Mouse (Mus musculus) myocyte (in vitro differentiated cells): ENCODE measurements around the gene Mars2. TPM values are rescaled to one million over a fixed set of nuclear protein-coding genes. Genes with fewer than 3 reads are reported as not detected.

Experiments used
- H3K27me3 ChIP-seq: one replicate; pipeline ENCODE4 v1.6.1; 2011; ENCODE audit not compliant: control insufficient read depth, insufficient read depth, insufficient read length
- H3K36me3 ChIP-seq: one replicate; pipeline ENCODE4 v1.6.1; 2011; ENCODE audit not compliant: control insufficient read depth, insufficient read depth
- H3K4me2 ChIP-seq: one replicate; pipeline ENCODE4 v1.6.1; 2011; ENCODE audit warnings: low read depth, control low read depth
- H3K4me3 ChIP-seq: one replicate; pipeline ENCODE4 v1.5.1; 2011; ENCODE audit warnings: mild to moderate bottlenecking, control low read depth, moderate library complexity
- H3K79me2 ChIP-seq: one replicate; pipeline ENCODE4 v1.6.1; 2011; ENCODE audit not compliant: control insufficient read depth, insufficient read depth
- H3ac ChIP-seq: one replicate; pipeline ENCODE4 v1.6.1; 2011; ENCODE audit not compliant: control insufficient read depth, insufficient read length
- CEBPB ChIP-seq: IDR thresholded peaks from 2 replicates; pipeline ENCODE4 v1.6.1; 2011; ENCODE audit warnings: mild to moderate bottlenecking, moderate library complexity; ENCODE audit not compliant: poor library complexity, insufficient read depth, severe bottlenecking
- E2F4 ChIP-seq: IDR thresholded peaks from one replicate; pipeline ENCODE4 v1.6.1; 2011; ENCODE audit warnings: mild to moderate bottlenecking, control low read depth, moderate library complexity; ENCODE audit not compliant: insufficient read depth
- MAX ChIP-seq: IDR thresholded peaks from one replicate; pipeline ENCODE4 v1.6.1; 2011; ENCODE audit warnings: low read depth, mild to moderate bottlenecking, control low read depth
- MYOD1 ChIP-seq, 3 experiments: IDR thresholded peaks; one replicate each; pipeline ENCODE4 v1.6.1; 2011; ENCODE audit warnings: control low read depth in 2 of 3, low read depth in 2 of 3, mild to moderate bottlenecking in 2 of 3, moderate library complexity in 1 of 3; ENCODE audit not compliant: insufficient read length in 2 of 3, control insufficient read depth in 1 of 3
- MYOG ChIP-seq, 3 experiments: IDR thresholded peaks; one replicate each; pipeline ENCODE4 v1.6.1; 2011; ENCODE audit warnings: control low read depth in 2 of 3, low read depth in 2 of 3, mild to moderate bottlenecking in 2 of 3; ENCODE audit not compliant: insufficient read length in 2 of 3, control insufficient read depth in 1 of 3, insufficient read depth in 1 of 3
- POLR2A ChIP-seq: IDR thresholded peaks from one replicate; pipeline ENCODE4 v1.6.1; 2011; ENCODE audit warnings: low read depth, mild to moderate bottlenecking, control low read depth, moderate library complexity; ENCODE audit not compliant: insufficient read length
- POLR2AphosphoS2 ChIP-seq: IDR thresholded peaks from one replicate; pipeline ENCODE4 v1.6.1; 2011; ENCODE audit warnings: low read depth, control low read depth; ENCODE audit not compliant: insufficient read length
- REST ChIP-seq: IDR thresholded peaks from one replicate; pipeline ENCODE4 v1.6.1; 2011; ENCODE audit warnings: mild to moderate bottlenecking, control low read depth, moderate library complexity; ENCODE audit not compliant: insufficient read depth, insufficient read length
- SRF ChIP-seq: IDR thresholded peaks from one replicate; pipeline ENCODE4 v1.6.1; 2011; ENCODE audit warnings: low read depth; ENCODE audit not compliant: control insufficient read depth, insufficient read length
- TCF12 ChIP-seq: IDR thresholded peaks from one replicate; pipeline ENCODE4 v1.6.1; 2011; ENCODE audit warnings: mild to moderate bottlenecking, control low read depth; ENCODE audit not compliant: poor library complexity, insufficient read depth, severe bottlenecking
- TCF3 ChIP-seq: IDR thresholded peaks from one replicate; pipeline ENCODE4 v1.6.1; 2011; ENCODE audit warnings: low read depth, control low read depth; ENCODE audit not compliant: insufficient read length
- USF1 ChIP-seq: IDR thresholded peaks from one replicate; pipeline ENCODE4 v1.6.1; 2011; ENCODE audit warnings: low read depth, mild to moderate bottlenecking, control low read depth, moderate library complexity
- polyA plus RNA-seq: library from polyadenylated mRNA; unstranded; fragments of >200 nt; fragmentation: generic; extraction: Trizol; gene quantifications from one replicate; pipeline ENCODE4 v1.2.1, GENCODE M21; 2012; ENCODE audit warnings: missing spikeins

Mars2 gene
- polyA plus RNA-seq: 2.2 TPM

DNA sequence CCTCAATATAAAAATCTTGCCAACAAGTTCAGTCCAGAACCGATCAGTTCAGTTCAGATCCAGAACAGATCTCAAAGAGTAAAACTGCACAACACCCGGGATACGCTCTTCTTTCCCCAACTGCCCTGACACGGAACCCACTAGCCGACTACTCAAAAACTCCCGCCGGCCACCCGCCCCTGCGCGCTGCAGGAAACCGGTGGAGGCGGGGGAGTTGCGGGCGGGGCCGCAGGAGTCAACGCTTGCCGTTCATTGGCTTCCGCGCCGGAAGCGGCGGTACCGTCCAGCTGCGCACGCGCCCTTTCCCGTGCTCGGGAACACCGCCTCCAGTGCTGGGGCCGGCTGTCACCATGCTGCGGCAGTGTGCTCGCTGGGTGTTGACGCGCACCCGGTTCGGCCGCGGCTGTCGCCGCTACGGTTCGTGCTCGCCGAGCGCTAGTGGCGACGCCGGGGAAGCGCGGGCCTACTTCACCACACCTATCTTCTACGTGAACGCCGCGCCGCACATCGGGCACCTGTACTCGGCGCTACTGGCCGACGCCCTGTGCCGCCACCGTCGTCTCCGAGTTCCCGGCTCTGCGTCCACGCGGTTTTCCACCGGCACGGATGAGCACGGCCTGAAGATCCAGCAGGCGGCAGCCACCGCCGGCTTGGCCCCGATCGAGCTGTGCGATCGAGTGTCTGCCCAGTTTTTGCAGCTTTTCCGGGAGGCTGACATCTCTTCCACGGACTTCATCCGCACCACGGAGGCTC is at the start of gene Mars2:
Gene Mars2 (plus strand): TSS at position 288 of the 753 bp plus-strand sequence.
- peak within 1 kb of the TSS; percentile 97 for H3K4me2 ChIP-seq
- H3K79me2 ChIP-seq: peaks cover 46% of the 10 kb centered on the region
- no peaks in the 10 kb centered on the region for H3K27me3 ChIP-seq
- peak within 1 kb of the TSS; percentile 95 for H3K4me3 ChIP-seq
- H3K36me3 ChIP-seq: peaks cover 5% of the 10 kb centered on the region
- TF ChIP-seq CEBPB: no peak
- TF ChIP-seq TCF3: peak; percentile 31
- peak; percentile 100 for TF ChIP-seq POLR2A
- TF ChIP-seq SRF: no peak
- no peak for TF ChIP-seq MAX
- TF ChIP-seq POLR2AphosphoS2: peak; percentile 98
- TF ChIP-seq TCF12: no peak
- peak in 2 of 3 experiments; percentile 54 to 85 for TF ChIP-seq MYOD1 (IDR thresholded peaks at IDR 0.05; ENCODE audit: control insufficient read depth in 1 of 3, insufficient read length in 2 of 3, low read depth in 2 of 3)
- peak in 2 of 3 experiments; percentile 73 to 76 for TF ChIP-seq MYOG (IDR thresholded peaks at IDR 0.05; ENCODE audit: control insufficient read depth in 1 of 3, insufficient read depth in 1 of 3, insufficient read length in 2 of 3, low read depth in 2 of 3)
- no peak for TF ChIP-seq USF1
- peak; percentile 48 for TF ChIP-seq REST
- TF ChIP-seq E2F4: peak; percentile 94
- peak within 1 kb of the TSS; percentile 38 for H3ac ChIP-seq

DNA sequence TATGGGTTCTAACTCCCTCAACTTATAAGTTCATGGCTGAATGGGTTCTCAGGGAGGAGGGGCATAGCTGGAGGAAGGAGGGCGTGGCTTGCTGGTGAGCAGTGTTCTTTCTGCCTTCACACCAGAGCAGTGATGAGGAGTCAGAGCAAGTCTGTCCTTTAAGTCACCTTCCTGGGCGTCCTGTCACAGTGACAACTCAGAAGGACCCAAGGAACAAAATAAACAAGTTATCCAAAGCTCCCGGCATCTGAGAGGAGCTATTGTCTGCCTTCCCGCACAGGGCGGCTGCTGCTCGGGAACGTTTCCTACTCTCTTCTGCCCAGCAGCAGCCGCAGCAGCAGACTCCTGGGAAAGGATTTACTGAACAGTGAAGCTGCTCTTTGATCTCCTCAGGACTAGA is 45.0 kb upstream of the Mars2 start:
- no peak overlapping the region for H3K4me3 ChIP-seq
- no peak for TF ChIP-seq USF1
- no peak for TF ChIP-seq MYOD1 (IDR thresholded peaks at IDR 0.05; ENCODE audit: control insufficient read depth in 1 of 3, insufficient read length in 2 of 3, low read depth in 2 of 3)
- no peak for TF ChIP-seq POLR2A
- TF ChIP-seq REST: no peak
- TF ChIP-seq E2F4: no peak
- no peak for TF ChIP-seq MYOG (IDR thresholded peaks at IDR 0.05; ENCODE audit: control insufficient read depth in 1 of 3, insufficient read depth in 1 of 3, insufficient read length in 2 of 3, low read depth in 2 of 3)
- TF ChIP-seq POLR2AphosphoS2: no peak
- TF ChIP-seq TCF3: no peak
- TF ChIP-seq TCF12: no peak
- no peak for TF ChIP-seq CEBPB
- no peaks in the 10 kb centered on the region for H3K27me3 ChIP-seq
- H3K79me2 ChIP-seq: no peaks in the 10 kb centered on the region
- H3ac ChIP-seq: no peak overlapping the region
- peaks cover 4% of the 10 kb centered on the region for H3K36me3 ChIP-seq
- no peak overlapping the region for H3K4me2 ChIP-seq

DNA sequence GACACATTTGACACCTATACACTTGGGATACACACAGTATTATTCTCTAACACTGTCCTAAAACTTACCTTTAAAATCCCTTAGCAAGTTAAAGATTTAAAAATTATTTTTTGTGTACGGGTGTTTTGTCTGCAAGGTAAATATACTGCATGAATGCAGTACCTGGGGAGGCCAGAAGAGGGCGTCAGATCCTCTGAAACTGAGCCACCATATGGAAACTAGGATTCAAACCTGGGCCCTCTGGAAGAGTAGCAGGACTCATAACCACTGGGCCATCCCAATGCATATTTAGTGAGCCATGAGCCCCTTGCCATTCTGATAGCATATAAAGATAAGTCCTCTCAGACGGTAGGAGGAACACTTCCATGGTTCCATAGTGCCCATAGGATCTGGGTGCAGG is 44.2 kb upstream of the Mars2 start:
- no peaks in the 10 kb centered on the region for H3K79me2 ChIP-seq
- H3K4me2 ChIP-seq: no peak overlapping the region
- H3ac ChIP-seq: no peak overlapping the region
- H3K36me3 ChIP-seq: peaks cover 4% of the 10 kb centered on the region
- TF ChIP-seq POLR2AphosphoS2 (no peak), MYOD1 (IDR thresholded peaks at IDR 0.05; ENCODE audit: control insufficient read depth in 1 of 3, insufficient read length in 2 of 3, low read depth in 2 of 3) (no peak), CEBPB (no peak), E2F4 (no peak), MYOG (IDR thresholded peaks at IDR 0.05; ENCODE audit: control insufficient read depth in 1 of 3, insufficient read depth in 1 of 3, insufficient read length in 2 of 3, low read depth in 2 of 3) (no peak), REST (no peak), POLR2A (no peak), MAX (no peak), USF1 (no peak), TCF12 (no peak), TCF3 (no peak), SRF (no peak)
- H3K27me3 ChIP-seq: no peaks in the 10 kb centered on the region
- no peak overlapping the region for H3K4me3 ChIP-seq

DNA sequence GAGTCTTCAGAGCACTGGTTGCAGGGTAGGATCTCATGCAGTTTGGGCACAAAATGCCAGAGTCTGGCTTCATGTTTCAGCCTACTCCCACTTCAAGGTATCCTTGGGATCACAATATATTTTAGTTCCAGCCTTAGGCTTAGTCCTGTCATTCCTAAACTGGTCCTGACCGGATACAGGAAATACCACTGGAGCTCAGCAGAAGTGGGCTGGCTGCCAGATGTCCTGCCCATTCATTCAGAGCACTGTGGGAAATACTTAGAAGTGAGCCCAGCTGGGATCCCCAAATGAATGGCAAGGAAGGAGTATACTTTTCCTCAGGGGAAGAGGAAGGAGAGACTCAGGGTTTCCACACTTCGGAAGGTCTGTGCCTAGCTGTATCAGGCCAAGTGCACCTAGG is 43.7 kb upstream of the Mars2 start:
- H3K27me3 ChIP-seq: no peaks in the 10 kb centered on the region
- H3ac ChIP-seq: no peak overlapping the region
- H3K4me2 ChIP-seq: no peak overlapping the region
- H3K36me3 ChIP-seq: peaks cover 4% of the 10 kb centered on the region
- TF ChIP-seq REST (no peak), POLR2A (no peak), SRF (no peak), TCF12 (no peak), USF1 (no peak), E2F4 (no peak), MYOG (IDR thresholded peaks at IDR 0.05; ENCODE audit: control insufficient read depth in 1 of 3, insufficient read depth in 1 of 3, insufficient read length in 2 of 3, low read depth in 2 of 3) (no peak)
- H3K4me3 ChIP-seq: no peak overlapping the region
- no peaks in the 10 kb centered on the region for H3K79me2 ChIP-seq
